Mouse (Mus musculus) erythroblast, adult 5-6 weeks (primary cell): Measurements from ENCODE around the gene Mrpl44. TPM values are rescaled to one million over a fixed set of nuclear protein-coding genes. Genes with fewer than 3 reads are reported as not detected.
A peak's percentile ranks its signal among the peaks of the same experiment; 100 is the strongest.

Experiments used
- ATAC-seq: replicated peaks from 2 replicates; pipeline ENCODE4 v1.8.0; 2016; ENCODE audit warnings: moderate number of reproducible peaks, mild to moderate bottlenecking, moderate TSS enrichment, inconsistent platforms; ENCODE audit not compliant: poor library complexity, low FRiP score, severe bottlenecking
- total RNA-seq, 2 experiments: library from RNA; stranded (forward) in 1 of 2; stranded (reverse) in 1 of 2; fragments of 150-400 nt in 1 of 2; fragments of 200-764, 138-1000 nt in 1 of 2; gene quantifications; 2 replicates each; pipeline versions ENCODE4 v1.2.3 to v1.2.4; 2015 to 2017; ENCODE audit warnings: low replicate concordance in 2 of 2

Gene Mrpl44
- total RNA-seq (2015; ENCODE audit: low replicate concordance): 2.9 and 12.1 TPM in 2 replicates
- total RNA-seq (2017; ENCODE audit: low replicate concordance): 4.6 and 13.5 TPM in 2 replicates

DNA sequence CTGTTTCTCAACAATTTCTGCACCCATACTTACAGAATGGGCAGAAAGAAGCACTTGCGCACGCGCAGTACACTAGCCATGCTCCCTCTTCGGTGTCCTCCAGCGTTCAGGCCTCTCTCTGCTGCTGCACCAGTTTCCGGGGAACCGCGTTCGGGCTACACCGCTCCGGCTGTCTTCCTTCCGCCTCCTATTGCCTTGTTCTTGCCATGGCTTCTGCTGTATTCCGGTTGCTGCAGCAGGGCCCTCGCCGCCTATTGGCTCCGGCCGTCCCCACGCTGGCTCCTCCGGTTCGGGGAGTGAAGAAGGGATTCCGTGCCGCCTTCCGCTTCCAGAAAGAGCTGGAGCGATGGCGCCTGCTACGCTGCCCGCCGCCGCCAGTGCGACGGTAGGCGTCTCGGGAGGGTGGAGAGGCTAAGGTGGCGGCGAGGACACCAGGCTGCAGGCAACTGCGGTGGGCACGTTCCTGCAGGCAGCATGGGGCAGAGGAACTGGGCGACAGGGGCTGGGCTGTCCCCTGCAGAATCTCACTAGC lies at the start of gene Mrpl44, which contains the start of gene Wdfy1:
Gene Mrpl44 (plus strand): TSS at position 92 of the 532 bp plus-strand sequence.
Gene Wdfy1 (minus strand): TSS at position 217 of the 532 bp plus-strand sequence.
- ATAC-seq: peak; percentile 99

- no peak for ATAC-seq
These were observed 41.0 kb upstream of the Mrpl44 start for GRCm38 (mm10) chr1:79734794-79735193.

- no peak for ATAC-seq
These were observed 39.4 kb upstream of the Mrpl44 start for GRCm38 (mm10) chr1:79736408-79736807.

- no peak for ATAC-seq
These were observed 36.1 kb upstream of the Mrpl44 start for GRCm38 (mm10) chr1:79739726-79740125.

DNA sequence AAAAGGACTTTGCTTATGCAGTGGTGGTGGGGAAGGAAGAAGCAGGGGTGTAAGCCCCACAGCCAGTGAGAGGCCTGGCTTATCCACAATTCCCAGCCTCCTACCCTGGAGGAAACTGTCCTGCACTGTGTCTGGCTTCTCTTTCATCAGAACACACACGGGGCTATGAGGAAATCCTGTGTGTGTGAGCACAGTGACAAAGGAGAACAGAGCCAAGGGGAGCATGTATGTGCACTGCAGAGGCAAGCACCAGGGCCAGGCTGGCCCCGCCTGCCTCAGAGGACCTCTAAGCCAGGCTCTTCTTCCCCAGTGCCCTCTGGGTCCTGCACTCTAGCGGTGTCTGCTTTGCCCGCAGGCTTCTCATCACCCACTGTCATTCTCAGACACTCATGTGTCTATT lies 34.8 kb upstream of the Mrpl44 start:
- no peak for ATAC-seq

DNA sequence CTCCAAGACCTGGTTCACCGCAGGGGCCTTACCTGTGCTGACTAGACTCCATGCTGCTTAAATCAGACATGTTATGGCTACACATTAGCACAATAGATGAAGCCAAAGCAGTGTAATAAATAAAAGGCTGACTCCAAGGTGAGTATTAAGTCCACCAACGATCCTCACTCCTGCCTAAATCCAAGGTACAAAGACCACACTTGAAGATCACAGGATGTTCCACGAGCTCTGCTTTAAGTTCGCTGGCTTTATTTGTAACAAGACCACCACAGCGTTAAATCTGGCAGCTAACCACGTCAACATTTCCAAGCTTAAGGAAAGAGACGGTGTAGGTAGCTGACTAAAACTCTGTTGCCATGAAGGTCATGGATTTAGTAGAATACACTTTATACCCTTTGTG lies 32.9 kb upstream of the Mrpl44 start:
- ATAC-seq: no peak

GRCm38 (mm10) chr1:79743385-79743784 lies 32.4 kb upstream of the Mrpl44 start:
- no peak for ATAC-seq

DNA sequence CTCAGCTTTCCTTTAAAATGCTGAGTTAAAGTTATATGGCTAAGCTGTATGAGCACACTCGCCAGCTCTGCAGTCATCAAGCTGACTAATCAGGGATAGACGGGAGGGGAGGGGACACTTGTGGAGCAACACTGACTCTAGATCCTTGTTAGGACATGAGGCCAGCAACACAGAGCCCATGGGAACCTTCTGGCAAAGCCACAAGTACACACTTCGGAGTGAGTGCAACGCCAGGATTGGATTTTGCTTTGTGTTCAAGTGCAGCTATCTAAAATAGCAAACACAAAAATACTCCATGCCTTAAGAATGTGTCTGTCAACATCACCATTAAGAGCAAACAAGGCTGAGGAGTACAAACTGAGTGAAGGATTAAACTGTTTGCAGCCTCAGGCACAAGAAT lies 29.8 kb upstream of the Mrpl44 start:
- no peak for ATAC-seq

- ATAC-seq: no peak
These were observed 24.6 kb upstream of the Mrpl44 start for GRCm38 (mm10) chr1:79751186-79751585.

DNA sequence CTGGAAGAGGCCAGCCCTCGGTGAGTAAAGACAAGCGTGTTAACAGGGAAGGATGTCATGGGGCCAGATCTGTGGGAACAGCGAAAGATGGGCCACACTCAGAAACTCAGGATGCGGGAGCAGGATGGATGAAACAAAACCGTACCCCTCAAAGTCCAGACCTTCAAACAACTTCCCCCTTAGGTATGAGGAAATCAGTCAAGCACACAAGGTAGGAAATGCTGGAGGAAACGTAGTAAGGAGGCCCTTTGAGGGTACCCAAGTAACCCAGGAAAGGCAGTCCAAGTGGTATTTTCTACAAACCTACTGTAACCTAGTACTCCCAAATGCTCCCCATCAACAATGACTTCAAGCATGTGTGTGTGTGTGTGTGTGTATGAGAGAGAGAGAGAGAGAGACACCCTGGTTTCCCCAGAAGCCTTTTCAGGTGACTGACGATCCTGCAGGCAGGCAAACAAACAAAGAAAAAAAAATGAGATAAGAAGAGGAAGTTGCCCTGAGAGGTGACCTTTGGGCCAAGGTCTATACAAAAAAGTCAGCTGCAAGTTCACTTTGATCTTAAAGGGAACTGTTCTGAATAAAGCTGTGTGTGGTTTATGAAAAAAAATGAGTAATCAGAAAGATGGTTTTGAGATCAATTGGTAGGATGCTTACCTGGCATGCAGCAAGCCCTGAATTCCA lies 23.7 kb upstream of the Mrpl44 start:
- no peak for ATAC-seq

DNA sequence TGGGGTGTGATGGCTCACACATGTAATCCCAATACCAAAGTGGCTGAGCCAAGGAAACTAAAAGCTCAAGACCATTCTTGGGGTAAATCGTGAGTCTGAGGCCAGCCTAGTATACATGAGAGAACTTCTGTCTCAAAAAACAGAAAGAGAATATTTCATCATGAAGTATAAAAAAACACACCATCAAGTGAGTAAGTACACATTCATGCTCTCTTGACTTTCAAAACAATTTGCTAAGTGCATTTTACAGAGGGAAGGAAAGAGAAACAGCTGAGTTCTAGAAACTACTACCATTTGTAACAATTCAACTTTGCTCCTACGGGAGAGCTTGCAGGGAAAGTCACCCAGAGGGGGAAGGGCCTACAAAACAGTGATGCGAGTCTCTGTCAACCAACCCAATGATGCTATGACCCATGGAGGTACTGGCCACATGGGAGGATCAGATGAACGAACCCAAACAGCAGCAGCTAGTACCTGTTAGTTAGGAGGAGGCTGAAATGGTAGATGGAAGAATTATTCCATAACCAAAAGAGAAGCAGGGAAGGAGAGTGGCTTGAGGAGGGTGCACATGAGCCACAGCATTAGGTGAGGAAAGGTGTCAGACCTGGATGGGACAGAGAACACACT lies 23.0 kb upstream of the Mrpl44 start:
- ATAC-seq: no peak

- ATAC-seq: no peak
These were observed 22.4 kb upstream of the Mrpl44 start for GRCm38 (mm10) chr1:79753456-79753855.

DNA sequence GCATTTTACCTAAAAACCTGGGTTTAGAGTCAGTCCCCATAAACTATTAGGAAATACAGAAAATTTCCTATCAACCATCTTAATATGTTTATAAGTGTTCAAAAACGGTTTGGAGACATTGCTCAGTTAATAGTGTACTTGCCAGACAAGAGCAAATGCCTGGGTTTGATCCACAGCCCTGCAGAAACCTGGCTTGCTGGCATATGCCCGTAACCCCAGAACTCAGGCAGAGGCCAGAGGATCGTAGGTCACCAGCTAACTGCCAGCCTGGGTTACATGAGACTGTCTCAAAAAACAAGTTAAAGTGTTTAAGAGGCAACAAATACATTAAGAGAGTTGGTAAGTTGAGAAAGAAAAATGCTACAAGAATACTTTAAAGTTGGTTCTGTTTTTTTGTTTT lies 20.9 kb upstream of the Mrpl44 start:
- ATAC-seq: no peak

- ATAC-seq: no peak
These were observed 20.4 kb upstream of the Mrpl44 start for GRCm38 (mm10) chr1:79755376-79755775.

- no peak for ATAC-seq
These were observed 19.4 kb upstream of the Mrpl44 start for GRCm38 (mm10) chr1:79756417-79756816.

DNA sequence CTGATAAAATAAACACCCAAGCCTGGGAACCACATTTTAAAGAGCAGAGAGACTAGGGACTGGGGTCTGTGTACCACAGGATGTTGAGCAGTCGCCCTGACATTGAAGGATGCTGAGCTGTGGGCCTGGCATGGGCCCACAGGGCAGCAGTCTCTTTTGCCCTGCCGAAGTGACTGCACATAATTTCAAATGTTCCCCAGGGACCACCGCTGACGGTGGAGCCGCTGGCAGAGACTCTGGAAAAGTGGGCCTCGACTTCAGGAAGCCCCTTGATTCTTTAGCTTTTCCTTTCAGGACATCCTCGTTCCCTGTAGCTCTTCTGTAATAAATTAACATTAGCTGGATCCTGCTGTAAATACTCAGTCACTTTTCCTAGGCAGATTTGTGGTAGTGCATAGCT lies 18.7 kb upstream of the Mrpl44 start:
- no peak for ATAC-seq

DNA sequence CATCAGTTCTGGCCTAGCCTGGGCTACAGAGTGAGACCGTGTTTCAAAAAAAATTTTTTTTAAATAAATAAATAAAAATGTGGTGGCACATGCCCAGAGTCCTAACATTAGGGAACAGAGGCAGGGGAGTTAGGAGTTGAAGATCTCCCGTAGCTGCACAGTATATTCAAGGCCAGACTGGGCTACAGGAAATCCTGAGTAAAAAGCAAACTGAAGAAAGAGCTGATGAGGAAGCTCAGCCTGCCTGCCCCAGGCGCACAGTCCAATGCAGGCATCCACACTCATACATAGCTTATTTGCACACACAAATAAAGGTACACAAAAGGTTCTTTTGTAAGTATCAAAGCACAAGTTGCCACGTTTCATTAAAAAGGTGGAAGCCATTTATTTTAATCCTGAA lies 18.2 kb upstream of the Mrpl44 start:
- no peak for ATAC-seq

DNA sequence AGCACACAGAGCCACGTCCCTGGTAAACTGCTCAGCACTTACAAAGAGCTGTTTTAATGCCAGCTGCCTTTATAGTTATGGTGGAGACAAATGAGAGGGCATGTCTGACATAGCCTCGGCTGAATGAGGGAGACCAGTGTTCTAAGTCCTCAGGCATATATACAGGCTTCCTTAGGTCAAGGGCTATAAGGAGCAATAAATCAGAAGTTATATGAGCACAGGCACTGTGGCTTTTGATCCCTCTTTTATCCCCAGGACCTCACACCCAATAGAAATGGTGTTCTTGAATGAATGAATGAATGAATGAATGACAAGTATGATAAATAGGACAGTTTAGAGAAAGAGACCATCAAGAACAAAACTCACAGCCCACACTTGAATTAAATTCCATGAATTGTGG lies 16.8 kb upstream of the Mrpl44 start:
- ATAC-seq: no peak

GRCm38 (mm10) chr1:79759436-79759972 lies 16.3 kb upstream of the Mrpl44 start:
- no peak for ATAC-seq

GRCm38 (mm10) chr1:79760656-79761055 lies 15.2 kb upstream of the Mrpl44 start:
- 0 out of 2 replicates have a peak, but pooled peaks have one; percentile 15 for ATAC-seq
